Mouse (Mus musculus) thymus, postnatal 10 days (tissue): Measurements from ENCODE around the gene Spout1.
A peak's percentile ranks its signal among the peaks of the same experiment; 100 is the strongest.
"Not testable (repeated sequence)": the region's sequence is repeated elsewhere in the genome, so short reads cannot be mapped to it uniquely, and the experiment has no call there.

Source experiments
- DNase-seq, 2 experiments: peaks; one replicate each; pipeline ENCODE4 v3.0.0; 2021; ENCODE audit warnings: low spot score in 2 of 2

Spout1 gene

DNA sequence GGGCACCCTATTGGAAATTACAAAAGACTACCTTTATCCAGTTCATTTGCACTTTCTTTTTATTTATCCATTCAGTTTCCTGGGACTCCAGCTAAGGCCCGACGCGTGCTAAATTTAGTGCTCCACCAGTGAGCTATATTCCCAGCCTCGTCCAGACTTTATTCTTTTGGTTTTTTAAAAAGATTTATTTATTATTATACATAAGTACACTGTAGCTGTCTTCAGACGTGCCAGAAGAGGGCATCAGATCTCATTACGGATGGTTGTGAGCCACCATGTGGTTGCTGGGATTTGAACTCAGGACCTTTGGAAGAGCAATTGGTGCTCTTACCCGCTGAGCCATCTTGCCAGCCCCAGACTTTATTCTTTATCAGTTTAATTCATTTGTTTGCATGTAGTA lies 452 bp upstream of the Spout1 start:
- not testable (repeated sequence) for DNase-seq

DNA sequence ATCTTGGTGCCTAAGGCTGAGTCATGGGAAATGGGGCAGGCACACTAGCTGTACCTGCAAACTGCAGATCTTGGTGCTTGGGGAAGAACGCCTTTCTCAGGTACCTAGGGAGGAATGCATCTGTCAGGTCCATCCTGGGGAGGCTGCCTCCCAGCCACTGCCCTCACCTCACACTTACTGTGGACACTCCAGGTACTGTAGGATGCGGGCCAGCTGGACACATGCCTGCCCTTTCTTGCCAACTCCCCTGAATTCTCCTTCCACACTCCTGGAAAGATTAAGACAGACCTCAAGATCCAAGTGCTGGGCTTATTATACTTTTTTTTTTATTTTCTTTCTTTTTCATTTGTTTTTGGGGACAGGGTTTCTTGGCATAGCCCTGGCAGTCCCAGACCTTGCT lies 1.7 kb downstream of the Spout1 start:
- no peak for DNase-seq

DNA sequence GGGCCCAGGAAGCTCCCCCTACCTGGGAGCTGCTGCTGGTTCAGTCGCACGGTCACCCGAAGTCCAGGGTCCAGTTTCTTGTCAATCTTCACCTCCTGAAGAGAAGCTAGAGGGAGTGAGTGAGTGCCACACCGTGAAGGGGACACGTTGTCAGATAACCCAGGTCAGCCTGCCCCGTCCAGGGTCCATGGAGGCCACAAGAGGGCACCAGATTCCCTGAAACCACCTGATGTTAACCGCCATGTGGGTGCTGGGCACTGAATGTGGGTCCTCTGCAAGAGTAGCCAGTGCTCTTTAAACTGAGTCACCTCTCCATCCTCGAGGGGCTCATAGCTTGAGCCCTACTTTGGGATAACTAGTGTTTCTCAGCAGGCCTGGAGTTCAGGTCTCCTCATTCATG lies 2.4 kb downstream of the Spout1 start:
- DNase-seq: no peak

DNA sequence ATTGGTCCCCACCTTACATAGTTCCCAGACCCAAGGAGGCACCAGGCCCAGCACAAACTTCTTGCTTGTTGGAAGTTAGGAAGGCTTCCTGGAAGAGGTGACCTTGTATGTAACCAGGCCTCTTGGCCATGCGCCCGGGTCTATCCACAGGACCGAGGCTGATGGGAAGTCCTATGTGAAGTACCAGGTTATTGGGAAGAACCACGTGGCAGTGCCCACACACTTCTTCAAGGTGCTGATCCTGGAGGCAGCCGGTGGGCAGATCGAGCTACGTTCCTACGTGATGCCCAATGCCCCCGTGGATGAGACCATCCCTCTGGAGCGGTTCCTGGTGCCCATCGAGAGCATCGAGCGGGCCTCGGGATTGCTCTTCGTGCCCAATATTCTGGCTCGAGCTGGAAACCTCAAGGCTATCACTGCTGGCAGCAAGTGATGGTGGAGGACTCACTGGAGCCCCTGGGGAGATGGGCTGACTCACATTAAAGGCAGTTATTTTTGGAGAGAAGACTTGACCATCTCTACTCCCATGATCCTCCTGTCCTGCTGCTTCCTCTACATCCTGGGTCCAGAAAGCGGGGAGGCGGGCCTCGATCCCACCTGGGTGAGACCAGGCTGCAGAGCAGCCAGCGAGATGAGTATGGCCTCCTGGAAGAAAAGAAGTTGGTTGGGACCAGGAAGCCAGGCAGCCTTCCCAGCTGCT lies 4.6 kb downstream of the Spout1 start:
- DNase-seq: no peak

DNA sequence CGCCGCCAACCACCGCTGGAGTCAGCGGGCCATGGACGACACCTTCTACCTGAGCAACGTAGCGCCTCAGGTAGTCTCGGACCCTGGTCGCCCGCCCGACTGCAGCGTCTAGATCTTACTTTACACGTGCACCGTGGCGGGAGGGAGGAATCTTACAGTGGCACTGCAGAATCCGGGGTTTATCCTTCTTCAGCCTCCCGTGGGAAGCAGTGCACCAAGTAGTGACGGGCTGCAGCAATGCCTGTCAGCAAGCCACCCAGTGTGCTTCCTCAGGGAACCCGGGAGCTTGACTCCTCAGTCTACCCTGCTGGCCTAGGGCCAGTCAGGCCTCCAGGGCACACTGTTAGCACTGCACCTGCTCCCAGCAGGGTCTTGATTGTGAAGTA lies 6.3 kb downstream of the Spout1 start:
- DNase-seq: no peak

DNA sequence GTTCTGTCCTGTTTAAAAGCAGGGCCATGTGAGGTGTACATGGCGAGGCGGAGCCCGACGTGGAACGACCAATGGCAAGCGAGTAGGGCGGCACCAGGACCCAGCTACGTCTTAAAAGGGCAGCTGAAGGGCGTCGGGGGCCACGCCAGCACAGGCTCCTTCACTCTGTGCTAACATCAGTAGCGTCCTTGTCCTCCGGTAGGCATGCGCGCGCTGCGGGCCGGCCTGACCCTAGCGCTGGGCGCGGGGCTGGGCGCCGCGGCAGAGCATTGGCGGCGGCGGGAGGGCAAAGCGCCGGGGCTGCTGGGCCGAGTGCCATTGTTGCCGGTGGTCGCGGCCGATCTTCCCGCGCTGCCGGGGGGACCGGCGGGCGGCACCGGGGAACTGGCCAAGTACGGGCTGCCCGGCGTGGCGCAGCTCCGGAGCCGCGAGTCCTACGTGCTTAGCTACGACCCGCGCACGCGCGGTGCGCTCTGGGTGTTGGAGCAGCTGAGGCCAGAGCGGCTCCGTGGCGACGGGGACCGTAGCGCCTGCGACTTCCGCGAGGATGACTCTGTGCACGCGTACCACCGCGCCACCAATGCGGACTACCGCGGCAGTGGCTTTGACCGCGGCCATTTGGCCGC lies 6.8 kb downstream of the Spout1 start, which contains the start of gene Endog:
Endog (plus strand) TSS at position 123 of the 626 bp plus-strand sequence.
- DNase-seq: peak; percentile 67 to 76

DNA sequence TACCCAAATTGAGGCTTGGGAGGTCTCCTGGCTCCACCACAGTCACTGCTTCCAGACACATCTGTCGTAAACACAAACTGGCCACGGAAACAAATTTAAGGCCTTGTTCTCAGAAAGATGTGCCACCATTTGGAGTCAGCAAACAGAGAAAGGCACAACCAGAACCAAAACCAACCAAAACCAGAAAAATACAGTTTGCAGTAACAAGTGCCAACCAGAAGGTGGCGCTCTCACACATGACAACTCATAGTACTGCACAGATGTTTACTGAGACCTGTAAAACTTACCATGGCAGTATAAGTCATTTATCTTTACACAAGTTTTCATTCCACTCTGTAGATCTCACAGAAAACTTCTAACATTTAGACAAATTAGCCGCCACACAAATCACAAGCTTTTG lies 11.6 kb downstream of the Spout1 start:
- no peak for DNase-seq

DNA sequence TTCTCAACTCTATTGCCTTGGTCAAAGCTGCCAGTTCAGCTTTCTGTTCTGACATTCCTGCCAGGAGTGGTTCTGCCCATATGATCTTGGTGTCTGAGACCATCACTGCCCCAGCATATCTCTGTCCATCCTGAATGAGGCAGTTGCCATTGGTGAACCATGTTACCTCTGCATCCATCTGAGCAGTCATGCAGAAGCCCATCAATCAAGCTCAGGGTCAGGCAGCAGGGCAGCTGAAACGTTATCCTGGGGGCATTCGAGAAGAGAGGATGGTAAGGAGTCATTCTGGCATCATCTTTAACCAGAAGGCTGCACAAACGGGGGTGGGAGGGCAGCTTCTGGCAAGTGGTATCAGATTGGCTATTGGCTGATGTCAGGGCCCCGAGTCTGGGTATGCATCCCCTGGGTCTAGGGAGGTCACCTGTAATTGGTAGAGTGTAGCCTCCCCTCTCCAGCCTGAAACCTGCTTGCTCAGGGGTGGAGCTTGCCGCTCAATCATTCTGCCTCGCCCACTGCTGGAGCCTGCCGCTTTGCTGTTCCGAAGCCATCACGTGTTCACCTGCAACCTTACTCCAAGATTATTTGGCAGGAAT lies 13.8 kb downstream of the Spout1 start:
- DNase-seq: no peak

DNA sequence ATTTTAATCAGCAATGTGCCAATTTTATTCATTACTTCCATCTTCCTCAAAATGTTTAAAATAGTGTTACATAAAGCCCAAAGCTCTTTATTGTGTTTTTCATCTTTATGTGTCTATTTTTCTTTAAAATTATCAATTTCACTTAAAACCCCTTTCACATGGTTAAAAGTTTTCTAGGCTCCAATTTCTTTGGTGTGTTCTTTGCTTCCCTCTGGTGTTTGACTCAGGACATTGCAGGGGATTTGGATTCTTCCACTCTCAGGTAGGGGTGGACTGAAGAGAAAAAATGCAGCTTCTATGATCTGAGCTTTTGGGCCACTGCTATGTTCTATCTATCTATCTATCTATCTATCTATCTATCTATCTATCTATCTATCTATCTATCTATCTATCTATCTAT lies 16.4 kb downstream of the Spout1 start:
- DNase-seq: peak in 1 of 2 experiments; percentile 55

DNA sequence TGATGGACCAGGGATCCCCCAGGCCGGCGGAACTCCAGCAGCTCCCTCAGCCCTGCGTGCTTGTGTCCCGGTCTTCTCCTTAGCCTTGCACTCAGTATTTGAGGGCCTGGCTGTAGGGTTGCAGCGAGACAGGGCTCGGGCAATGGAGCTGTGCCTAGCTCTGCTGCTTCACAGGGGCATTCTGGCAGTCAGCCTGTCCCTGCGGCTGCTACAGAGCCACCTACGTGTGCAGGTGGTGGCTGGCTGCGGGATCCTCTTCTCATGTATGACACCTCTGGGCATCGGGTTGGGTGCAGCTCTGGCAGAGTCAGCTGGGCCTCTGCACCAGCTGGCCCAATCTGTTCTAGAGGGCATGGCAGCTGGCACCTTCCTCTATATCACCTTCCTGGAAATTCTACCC lies 18.4 kb downstream of the Spout1 start:
- DNase-seq: not testable (repeated sequence)

DNA sequence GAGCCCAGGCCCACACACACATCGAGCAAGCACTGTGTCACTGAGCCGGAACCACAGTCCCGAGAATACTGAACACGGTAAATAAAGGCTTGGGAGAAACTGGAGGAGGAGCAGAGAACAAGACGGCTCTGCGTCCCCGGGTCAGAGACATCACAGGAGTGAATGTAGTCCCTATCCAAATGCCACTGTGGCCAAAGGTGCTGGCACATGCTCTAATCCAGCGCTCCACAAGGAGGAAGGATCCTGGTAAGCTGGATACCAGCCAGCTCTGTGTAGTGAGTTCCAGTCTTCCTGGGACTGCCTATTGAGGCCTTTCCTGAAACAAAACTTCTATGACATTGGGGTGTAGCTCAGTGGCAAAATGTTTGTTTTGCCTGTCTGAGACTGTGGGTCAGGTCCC lies 25.6 kb downstream of the Spout1 start:
- no peak for DNase-seq

DNA sequence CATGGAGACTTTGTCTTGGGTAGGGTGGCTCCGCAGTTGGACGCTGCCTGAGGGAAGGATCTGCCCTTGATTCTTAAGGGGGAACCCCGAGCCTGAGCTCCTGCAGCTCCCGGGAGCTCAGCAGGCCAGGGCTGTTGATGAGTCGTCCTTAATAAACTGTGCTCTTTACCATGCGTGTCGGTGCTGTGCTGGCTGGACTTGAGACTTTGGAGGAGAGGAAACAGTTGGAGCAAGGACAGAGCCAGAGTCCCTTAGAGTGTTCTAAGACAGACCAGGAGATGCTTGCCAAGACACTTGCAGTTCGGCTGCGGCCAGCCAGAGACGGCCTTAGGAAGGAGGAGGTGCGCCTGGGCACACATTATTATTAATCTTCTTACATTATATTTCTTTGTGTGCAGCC lies 26.4 kb downstream of the Spout1 start:
- no peak for DNase-seq

DNA sequence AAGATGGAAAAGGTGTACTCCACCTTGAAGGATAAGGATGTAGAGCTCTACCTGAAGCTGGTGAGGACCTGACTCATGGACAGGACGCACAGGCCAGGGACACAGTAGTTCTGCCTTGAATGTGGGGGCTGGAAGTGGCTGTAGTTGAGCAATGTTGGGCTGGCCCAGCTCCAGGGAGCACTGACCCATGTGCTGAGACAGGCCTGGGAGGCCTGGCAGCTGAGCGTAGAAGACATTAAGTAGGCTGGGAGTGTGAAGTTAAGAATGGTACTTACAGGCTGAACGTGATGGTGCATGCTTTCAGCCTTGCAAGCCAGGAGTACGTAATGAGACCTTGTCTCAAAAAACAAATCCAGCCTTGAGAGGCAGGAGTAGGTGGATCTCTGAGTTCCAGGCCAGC lies 30.8 kb downstream of the Spout1 start:
- DNase-seq: no peak

DNA sequence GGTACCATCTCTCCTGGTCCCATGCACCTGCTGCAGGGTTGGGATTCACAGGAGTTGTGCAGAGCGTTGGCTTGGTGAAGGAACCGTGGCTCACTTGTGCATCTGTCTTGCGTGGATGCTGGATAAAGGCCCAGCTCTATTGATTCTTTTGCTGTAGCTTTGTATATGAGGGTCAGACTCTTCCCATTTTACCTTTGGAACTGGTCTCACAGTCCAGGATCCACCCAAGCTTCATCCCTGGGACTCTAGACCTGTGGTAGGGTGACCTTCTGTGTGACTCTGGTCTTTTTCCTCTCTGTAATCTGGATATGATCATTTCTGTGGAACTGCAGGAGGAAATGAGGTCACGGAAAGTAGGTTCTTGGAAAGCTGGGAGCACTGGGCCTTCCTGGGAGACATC lies 33.8 kb downstream of the Spout1 start:
- no peak for DNase-seq

DNA sequence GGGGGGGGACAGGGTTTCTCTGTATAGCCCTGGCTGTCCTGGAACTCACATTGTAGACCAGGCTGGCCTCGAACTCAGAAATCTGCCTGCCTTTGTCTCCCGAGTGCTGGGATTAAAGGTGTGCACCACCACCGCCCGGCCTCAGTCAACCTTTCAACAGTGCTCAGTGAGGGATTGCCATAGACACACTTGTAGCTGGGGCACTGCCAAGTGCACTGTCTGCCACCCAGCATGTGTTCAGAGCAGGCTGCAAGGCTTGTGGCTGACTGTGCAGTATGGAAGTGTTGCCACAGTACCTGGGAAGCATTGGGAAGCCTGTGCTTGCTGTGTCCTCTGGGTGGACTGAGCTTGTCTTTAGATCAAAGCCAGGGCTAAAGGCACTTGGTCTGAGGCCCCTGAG lies 38.2 kb downstream of the Spout1 start:
- DNase-seq: not testable (repeated sequence)

DNA sequence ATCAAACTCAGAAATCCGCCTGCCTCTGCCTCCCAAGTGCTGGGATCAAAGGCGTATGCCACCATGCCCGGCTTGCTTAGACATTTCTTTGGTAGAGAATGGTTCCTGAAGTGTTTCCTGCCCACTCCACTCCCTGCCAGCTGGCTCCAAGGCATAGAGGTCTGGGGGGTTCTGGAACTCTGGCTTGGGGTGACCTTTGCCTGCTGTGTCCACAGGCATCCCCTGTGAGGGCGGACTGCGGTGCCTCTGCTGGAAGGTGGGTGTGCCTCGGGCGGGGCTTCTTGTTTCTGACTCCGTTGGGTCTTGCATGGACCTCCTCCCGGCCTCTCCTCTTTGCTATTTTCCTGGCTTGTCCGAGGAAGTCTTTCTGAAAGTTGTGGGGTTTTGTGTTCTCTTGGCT lies 41.8 kb downstream of the Spout1 start:
- DNase-seq: no peak

DNA sequence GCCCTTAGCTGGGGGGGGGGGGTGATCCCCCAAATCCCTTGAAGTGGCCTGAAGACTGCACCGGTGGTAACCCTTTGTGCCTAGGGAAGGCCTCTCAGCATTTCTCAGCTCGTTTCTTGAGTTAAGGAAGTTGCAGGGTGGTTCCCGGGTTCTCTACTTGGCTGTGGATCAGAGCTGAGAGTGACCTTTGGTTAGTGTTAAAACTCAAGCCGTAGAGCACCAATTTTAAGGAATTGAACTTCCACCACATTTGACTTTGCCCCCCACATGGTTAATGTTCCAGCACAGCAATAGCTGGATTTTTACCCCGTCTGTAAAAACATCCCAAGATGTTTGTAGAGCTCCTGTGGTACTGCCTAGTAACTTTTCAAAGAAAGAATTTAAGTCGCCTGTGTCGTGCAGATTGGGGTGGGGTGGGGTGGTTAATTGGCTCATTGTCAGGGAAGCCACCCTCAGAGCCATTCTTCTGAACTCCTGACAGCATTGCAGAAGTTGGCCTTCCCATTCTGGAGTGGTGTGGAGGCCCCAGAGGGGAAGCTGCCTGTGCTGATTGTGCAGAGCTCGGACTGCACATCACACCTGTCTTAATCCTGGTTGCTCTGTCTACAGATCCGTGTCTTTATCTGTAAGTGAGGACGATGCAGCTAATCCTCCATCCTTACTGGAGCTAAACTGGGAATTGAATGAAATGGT lies 43.2 kb downstream of the Spout1 start:
- DNase-seq: no peak

DNA sequence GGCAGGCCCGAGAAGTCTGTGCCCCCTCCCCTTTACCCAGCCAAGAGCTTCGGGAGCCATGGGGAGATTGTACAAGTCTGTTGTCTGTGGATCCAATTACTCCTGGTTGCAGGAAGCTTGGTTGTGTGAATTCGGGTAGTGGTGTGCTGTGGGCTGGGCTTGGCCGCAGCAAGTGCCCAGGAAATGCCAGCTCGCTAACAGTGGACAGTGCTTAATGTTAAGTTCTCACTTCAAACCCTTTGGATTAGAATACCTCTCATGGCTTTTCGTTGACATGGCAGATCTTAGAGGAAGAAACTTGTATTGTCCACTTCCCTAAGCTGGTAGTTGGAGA lies 43.9 kb downstream of the Spout1 start:
- no peak for DNase-seq

DNA sequence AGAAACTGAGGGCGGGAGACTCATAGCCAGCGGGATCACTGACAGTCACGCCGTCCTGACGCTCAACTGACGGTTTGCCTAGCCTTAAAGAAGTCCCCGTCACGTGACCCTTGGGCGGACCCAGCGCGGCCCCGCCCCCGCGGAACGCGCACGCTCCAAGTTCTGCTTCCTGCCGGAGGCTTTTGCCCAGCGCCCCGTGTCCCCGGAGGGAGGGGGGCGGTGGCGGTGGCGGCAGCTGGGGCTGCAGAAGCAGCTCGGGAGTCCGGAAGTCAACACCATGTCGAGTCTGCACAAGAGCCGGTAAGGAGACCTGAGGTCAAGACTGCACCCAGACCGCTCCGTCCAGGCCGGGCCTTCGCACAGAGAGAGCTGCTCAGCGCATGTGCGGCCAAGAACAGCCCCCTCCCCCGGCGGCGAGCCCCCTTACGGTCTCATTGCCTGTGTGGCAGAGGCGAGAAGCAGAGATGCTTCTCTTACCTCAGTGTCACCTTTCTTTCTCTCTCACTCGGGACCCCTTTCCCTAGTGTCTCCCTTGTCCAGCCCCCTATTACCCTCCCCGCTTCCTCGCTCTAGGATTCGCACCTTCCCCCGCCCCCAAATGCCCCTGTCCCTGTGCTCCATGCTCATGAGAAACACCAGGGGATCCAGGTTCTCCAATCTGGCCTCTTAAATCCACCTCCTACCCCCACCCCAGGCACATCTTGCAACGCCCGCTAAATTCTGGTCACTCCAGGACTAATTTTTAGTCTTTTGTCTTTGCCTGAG lies 44.5 kb downstream of the Spout1 start, which contains the start of gene Tbc1d13:
Tbc1d13 (plus strand) TSS at position 134 of the 765 bp plus-strand sequence.
- DNase-seq: peak; percentile 98 to 99

DNA sequence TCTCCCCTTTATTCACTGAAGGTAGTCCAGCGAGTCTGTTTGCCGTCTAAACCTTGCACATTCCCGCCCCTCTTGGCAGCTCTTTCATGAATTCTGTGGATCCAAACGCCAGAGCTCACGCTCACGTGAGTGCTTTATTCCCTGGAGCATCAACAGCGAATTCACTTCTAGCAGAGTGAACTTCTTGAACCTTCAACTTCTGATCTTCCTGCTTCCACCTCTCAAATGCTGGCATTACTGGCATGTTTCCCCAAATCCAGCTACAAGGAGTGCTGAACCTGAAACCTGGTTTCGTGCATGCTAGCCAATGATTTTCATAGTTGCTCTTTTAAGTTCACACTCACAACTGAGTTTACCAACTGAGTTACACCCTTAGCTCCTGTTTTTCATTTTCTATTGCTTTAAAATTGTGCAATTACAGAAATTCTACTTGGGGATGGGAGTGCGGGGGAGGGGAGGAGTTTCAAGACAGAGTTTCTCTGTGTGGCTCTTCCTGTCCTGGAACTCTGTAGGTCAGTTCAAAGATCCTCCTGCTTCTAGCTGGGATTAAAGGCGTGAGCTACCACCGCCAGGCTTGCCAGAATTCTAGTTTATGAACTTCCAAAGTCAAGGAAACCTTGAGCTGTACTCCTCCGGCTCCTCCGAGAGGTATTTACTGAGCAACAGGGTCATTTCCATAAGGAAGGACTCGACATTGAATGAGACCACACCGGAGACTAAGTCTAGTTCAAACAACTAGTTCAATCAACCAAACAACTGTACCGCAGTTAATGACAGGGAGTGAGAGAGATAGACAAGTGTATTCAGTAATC lies 45.3 kb downstream of the Spout1 start:
- no peak for DNase-seq

DNA sequence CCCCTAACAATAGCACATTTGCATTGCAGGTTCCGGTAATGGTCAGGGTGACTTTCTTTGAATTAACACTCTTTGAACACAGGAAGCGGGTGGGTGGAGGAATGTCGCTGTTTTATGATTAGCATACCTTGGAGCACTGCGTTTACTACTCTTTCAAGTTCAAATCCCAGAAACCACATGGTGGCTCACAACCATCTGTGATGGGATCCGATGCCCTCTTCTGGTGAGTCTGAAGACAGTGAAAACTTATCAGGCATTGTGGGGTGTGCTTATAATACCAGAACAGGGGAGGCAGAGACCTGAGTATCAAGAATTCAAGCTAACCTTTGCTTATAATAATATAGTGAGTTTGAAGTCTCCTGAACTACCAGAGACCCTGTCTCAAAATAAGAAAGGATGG lies 47.0 kb downstream of the Spout1 start:
- DNase-seq: not testable (repeated sequence)
